Mouse (Mus musculus) embryonic facial prominence, embryonic 11.5 days (tissue): Measurements from ENCODE around the gene Zfyve9. TPM values are rescaled to one million over a fixed set of nuclear protein-coding genes. Genes with fewer than 3 reads are reported as not detected.

Source experiments
- ATAC-seq: fragments of 200-750 bp; cut with Nextera tagmentation; replicated peaks from 2 replicates; pipeline ENCODE4 v1.8.0; 2017; ENCODE audit warnings: low read depth; ENCODE audit not compliant: insufficient number of reproducible peaks, low FRiP score, low TSS enrichment
- DNase-seq: peaks from one replicate; pipeline ENCODE4 v3.0.0-alpha.2; 2015; ENCODE audit warnings: low spot score
- H3K27ac ChIP-seq: fragments of 300-500 bp; sonication (generic); replicated peaks from 2 replicates; pipeline ENCODE4 v1.5.1; 2014; ENCODE audit warnings: mild to moderate bottlenecking, low read depth, low read length, control low read depth
- H3K27me3 ChIP-seq: fragments of 300-500 bp; sonication (generic); 2 replicates; pipeline ENCODE4 v1.6.1; 2014; ENCODE audit warnings: mild to moderate bottlenecking, low read length, moderate library complexity, mixed read lengths; ENCODE audit not compliant: control insufficient read depth, insufficient read depth
- H3K36me3 ChIP-seq: fragments of 300-500 bp; sonication (generic); replicated peaks from 2 replicates; pipeline ENCODE4 v1.6.1; 2014; ENCODE audit warnings: low read depth, mild to moderate bottlenecking, low read length, moderate library complexity, mixed read lengths; ENCODE audit not compliant: control insufficient read depth, insufficient read depth
- H3K4me1 ChIP-seq: fragments of 300-500 bp; sonication (generic); 2 replicates; pipeline ENCODE4 v1.6.1; 2014; ENCODE audit warnings: low read length, mixed read lengths; ENCODE audit not compliant: control insufficient read depth, insufficient read depth
- H3K4me2 ChIP-seq: fragments of 300-500 bp; sonication (generic); 2 replicates; pipeline ENCODE4 v1.6.1; 2014; ENCODE audit warnings: low read depth, mild to moderate bottlenecking, control low read depth, low read length, moderate library complexity
- H3K4me3 ChIP-seq: fragments of 300-500 bp; sonication (generic); 2 replicates; pipeline ENCODE4 v1.5.1; 2014; ENCODE audit warnings: low read depth, low read length, control low read depth
- H3K9ac ChIP-seq: fragments of 300-500 bp; sonication (generic); replicated peaks from 2 replicates; pipeline ENCODE4 v1.6.1; 2014; ENCODE audit warnings: mild to moderate bottlenecking, control low read depth, low read length
- H3K9me3 ChIP-seq: fragments of 300-500 bp; sonication (generic); replicated peaks from 2 replicates; pipeline ENCODE4 v1.6.1; 2016; ENCODE audit warnings: mild to moderate bottlenecking, low read length, inconsistent platforms, mixed read lengths; ENCODE audit not compliant: control insufficient read depth
- WGBS: fragments of 180-500 bp; shearing (Covaris S2); extraction: QIAGEN DNeasy Blood & Tissue Kit; methylation state at CpG from one replicate; pipeline ENCODE4 v1.1.7; 2014; 5-methylcytosine and 5-hydroxymethylcytosine counted together
- polyA plus RNA-seq: library from polyadenylated mRNA; unstranded; fragments of >200 nt; fragmentation: Nextera tagmentation; extraction: Ambion mirVana; gene quantifications from 2 replicates; pipeline ENCODE4 v1.2.1, GENCODE M21; 2014

The Zfyve9 gene
- polyA plus RNA-seq, 1 experiment from 2014 or later, result 3.8 TPM

DNA sequence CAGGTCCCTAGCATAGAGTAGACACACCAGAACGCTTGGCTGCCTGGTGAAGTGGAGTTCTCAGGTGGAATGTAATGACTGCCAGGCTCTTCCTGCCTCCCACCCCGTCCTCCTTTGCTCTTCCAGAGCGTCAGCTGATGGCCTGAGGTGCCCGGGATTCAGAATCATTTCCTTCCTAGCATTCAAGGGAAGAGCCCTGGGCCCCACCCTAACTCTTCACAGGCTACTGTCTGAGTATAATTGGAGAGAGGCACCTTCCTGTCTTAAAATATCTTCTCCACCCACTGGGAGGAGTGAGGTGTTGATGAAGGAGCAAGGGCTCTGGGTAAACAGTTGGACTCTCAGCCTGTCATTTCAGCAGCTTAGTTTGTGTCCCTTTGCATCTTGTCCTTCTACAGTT lies 16.1 kb upstream of the Zfyve9 start:
- DNase-seq (no peak), ATAC-seq (no peak)
- WGBS, result 43% methylated on average over 4 of the region's 4 CpGs
- H3K4me2 ChIP-seq, result no peak overlapping the region
- H3K27me3 ChIP-seq, result no peaks in the 10 kb centered on the region
- no peaks in the 10 kb centered on the region for H3K4me1 ChIP-seq
- no peaks in the 10 kb centered on the region for H3K9me3 ChIP-seq
- H3K27ac ChIP-seq, result no peak overlapping the region
- H3K9ac ChIP-seq, result no peak overlapping the region
- no peak overlapping the region for H3K4me3 ChIP-seq
- H3K36me3 ChIP-seq, result no peaks in the 10 kb centered on the region

DNA sequence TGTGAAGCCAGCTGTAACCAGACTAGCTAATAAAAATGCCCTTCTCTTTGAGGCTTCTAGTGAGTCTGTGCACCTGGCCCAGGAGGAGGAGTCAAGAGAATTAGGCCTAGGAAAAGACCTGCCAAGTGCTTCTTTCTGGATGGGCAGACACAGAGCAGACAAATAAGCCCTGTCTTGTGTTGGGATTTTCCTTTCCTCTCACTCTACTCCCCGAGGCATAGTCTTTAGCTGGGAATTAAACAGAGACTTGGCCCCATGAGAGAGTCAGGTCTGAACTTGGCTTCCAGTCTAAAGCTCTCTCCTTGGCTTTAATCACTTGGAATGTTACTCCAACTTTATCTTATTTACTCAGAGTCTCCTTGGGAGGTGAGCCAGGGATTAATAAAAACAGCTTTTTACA lies 13.3 kb upstream of the Zfyve9 start:
- WGBS, result 38% methylated on average over 1 of the region's 1 CpGs
- H3K27me3 ChIP-seq, result no peaks in the 10 kb centered on the region
- no peak overlapping the region for H3K4me3 ChIP-seq
- H3K36me3 ChIP-seq, result no peaks in the 10 kb centered on the region
- H3K27ac ChIP-seq, result no peak overlapping the region
- DNase-seq, result no peak
- H3K4me2 ChIP-seq, result no peak overlapping the region
- no peaks in the 10 kb centered on the region for H3K4me1 ChIP-seq
- H3K9me3 ChIP-seq, result no peaks in the 10 kb centered on the region
- no peak for ATAC-seq
- no peak overlapping the region for H3K9ac ChIP-seq

DNA sequence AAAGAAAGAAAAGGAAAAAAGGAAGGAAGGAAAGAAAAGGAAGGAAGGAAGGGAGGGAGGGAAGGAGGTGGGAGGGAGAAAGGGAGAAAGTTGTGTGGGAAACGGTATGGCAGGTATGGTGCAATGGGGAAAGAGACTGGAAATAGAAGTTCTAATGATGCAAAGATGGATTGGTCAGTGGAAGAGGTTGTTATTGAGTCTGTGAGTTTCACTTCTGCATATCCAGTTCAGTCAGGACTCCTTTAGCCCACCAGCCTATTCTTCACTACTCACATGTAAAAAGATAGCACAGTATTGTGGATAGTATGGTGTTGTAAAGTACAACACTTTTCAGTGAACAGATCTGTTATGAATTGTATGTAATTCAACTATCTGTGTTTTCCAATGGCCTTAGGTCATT lies 9.9 kb upstream of the Zfyve9 start:
- Histone ChIP-seq H3K9ac (no peak overlapping the region), H3K27ac (no peak overlapping the region), H3K4me1 (no peaks in the 10 kb centered on the region), H3K36me3 (no peaks in the 10 kb centered on the region), H3K27me3 (no peaks in the 10 kb centered on the region), H3K4me2 (no peak overlapping the region), H3K4me3 (no peak overlapping the region), H3K9me3 (no peaks in the 10 kb centered on the region)
- ATAC-seq, result no peak
- no peak for DNase-seq
- 75% methylated on average over 1 of the region's 1 CpGs for WGBS

DNA sequence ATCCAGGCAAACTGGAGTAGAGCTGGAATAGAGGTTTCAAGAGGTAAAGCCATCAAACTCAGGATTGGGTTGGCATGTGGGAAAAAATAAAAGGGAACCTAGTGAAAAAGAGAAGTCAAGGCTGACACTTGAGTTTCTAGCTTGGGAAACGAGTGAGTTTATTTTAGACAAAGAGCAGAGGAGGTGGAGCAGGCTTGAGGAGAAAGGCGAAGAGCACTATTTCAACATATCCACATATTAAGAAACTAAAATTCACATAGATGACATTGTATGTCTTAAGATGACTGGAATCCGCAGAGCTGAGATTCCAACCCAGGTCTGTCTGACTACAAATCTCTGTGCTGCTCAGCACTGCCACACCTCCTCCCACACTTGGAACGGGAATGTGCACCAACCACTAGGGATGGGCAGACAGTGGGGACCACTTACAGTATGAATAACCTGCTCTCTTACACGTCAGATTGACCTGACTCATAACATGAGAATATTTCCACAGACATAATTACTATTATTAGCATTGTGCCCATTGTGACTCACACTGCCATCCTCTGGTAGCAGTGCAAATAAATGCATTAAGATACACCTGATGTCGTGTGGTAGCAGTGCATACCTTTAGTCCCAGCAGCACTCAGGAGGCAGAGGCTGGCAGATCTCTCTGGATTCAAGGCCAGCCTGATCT lies 8.8 kb upstream of the Zfyve9 start:
- no peak overlapping the region for H3K4me3 ChIP-seq
- DNase-seq (no peak), ATAC-seq (no peak)
- no peak overlapping the region for H3K9ac ChIP-seq
- H3K4me2 ChIP-seq, result no peak overlapping the region
- H3K9me3 ChIP-seq, result no peaks in the 10 kb centered on the region
- H3K27me3 ChIP-seq, result no peaks in the 10 kb centered on the region
- no peaks in the 10 kb centered on the region for H3K4me1 ChIP-seq
- WGBS, result 77% methylated on average over 6 of the region's 6 CpGs
- H3K36me3 ChIP-seq, result no peaks in the 10 kb centered on the region
- H3K27ac ChIP-seq, result no peak overlapping the region

DNA sequence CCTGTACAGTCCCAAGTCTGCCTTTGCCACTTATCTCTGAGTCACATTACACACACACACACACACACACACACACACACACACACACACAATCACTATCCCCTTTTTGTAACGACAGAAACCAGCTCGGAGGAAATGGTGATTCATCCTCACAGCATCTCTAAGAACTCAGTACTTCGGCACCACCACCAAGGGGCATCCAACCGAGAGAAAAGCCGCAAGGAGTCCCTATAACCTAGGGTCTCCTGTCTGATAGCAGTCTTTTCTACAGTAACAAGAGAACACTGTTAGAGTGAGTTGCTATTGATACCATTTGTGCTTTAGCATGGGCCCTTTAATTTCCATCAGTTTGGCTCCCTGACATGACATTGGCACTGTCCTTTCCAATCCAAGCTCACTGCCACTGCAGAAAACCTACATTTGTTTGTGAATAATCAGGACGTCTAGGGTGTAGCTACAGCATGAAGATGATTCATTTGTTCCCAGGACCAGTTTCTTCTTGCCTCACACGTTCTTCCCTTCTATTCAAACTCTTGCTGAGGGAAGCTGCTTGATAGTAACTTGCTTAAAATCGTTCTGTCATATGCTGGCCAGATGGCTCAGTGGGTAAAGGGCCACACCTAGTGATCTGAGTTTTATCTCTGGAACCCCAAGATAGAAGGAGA lies 2.0 kb upstream of the Zfyve9 start:
- H3K9ac ChIP-seq, result no peak overlapping the region
- no peaks in the 10 kb centered on the region for H3K4me1 ChIP-seq
- H3K4me3 ChIP-seq, result no peak overlapping the region
- no peaks in the 10 kb centered on the region for H3K36me3 ChIP-seq
- WGBS, result 47% methylated on average over 8 of the region's 8 CpGs
- no peak overlapping the region for H3K27ac ChIP-seq
- H3K27me3 ChIP-seq, result no peaks in the 10 kb centered on the region
- no peak overlapping the region for H3K4me2 ChIP-seq
- no peaks in the 10 kb centered on the region for H3K9me3 ChIP-seq
- ATAC-seq, result no peak
- no peak for DNase-seq

DNA sequence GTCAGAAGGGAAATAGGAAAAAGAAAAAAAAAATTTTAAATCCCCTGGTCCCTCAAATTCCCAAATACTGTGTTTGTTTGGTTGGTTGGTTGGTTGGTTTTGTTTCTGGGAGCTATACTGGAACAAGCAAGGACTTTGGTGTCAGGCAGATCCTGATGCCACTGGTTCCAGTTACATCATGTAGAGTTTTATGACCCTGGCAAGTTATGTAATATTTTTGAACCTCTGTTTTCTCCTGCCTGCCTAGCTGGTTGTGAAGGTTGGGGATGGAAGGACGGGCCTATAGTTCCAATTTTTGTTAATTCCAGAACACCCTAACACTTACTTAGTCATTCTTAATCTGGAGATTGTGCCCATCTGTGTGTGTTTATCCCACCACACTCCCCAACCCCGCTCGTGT lies 998 bp upstream of the Zfyve9 start:
- H3K4me1 ChIP-seq, result no peaks in the 10 kb centered on the region
- no peak overlapping the region for H3K9ac ChIP-seq
- no peak for ATAC-seq
- H3K4me2 ChIP-seq, result no peak overlapping the region
- H3K36me3 ChIP-seq, result no peaks in the 10 kb centered on the region
- no peaks in the 10 kb centered on the region for H3K9me3 ChIP-seq
- H3K4me3 ChIP-seq, result no peak overlapping the region
- 60% methylated on average over 3 of the region's 3 CpGs for WGBS
- H3K27me3 ChIP-seq, result no peaks in the 10 kb centered on the region
- no peak overlapping the region for H3K27ac ChIP-seq
- no peak for DNase-seq

DNA sequence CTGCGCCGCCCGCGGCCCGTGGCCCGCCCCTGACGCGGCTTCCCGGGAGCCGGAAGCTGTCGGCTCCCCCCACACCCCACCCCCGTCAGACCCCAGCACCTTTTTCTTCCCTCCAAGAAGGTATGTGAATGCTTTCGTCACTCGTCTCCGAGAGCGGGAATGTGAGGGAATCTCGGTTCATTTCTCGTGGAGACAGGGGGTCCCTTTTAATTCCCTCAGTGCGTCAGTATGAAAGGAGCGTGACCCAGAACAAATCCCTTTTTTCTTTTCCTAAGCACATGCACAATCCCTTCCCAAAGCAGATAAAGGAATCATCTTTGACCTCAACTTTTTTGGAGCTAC lies 237 bp upstream of the Zfyve9 start:
- H3K36me3 ChIP-seq, result no peaks in the 10 kb centered on the region
- no peaks in the 10 kb centered on the region for H3K9me3 ChIP-seq
- H3K4me2 ChIP-seq, result peak overlapping the region; percentile 76
- no peaks in the 10 kb centered on the region for H3K27me3 ChIP-seq
- under 1% methylated on average over 17 of the region's 20 CpGs for WGBS
- DNase-seq, result no peak
- H3K27ac ChIP-seq, result peak overlapping the region; percentile 87; the same call in 1 of the 2 replicates
- H3K4me1 ChIP-seq, result no peaks in the 10 kb centered on the region
- H3K4me3 ChIP-seq, result peak overlapping the region; percentile 90
- peak overlapping the region; percentile 99 for H3K9ac ChIP-seq
- no peak for ATAC-seq

DNA sequence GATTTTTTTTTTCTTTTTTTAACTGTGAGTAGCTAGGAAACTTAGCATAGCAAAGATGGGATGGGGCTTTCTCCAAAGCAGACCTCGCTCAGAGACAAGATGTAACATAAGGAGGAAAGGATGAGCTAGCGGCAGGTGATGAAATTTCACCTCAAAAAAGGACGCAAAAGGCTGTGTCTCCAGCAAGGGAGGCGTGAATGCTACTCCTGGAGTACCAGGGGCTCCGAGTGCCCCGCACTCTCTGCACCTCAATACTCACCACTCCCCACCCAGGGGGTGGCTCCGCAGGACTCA lies 888 bp downstream of the Zfyve9 start:
- ATAC-seq, result peak; percentile 67

More for the DNA sequence above, 888 bp downstream of the Zfyve9 start:
- Histone ChIP-seq H3K4me2 (peak overlapping the region; percentile 76), H3K27ac (peak overlapping the region; percentile 87), H3K9ac (peak overlapping the region; percentile 99), H3K4me3 (peak overlapping the region; percentile 90), H3K4me1 (no peaks in the 10 kb centered on the region), H3K9me3 (no peaks in the 10 kb centered on the region), H3K36me3 (no peaks in the 10 kb centered on the region), H3K27me3 (no peaks in the 10 kb centered on the region)
- no peak for DNase-seq
- WGBS, result 0% methylated on average over 7 of the region's 7 CpGs
